Mouse (Mus musculus): ENCODE data around the gene Casq1. TPM values are rescaled to one million over a fixed set of nuclear protein-coding genes. Genes with fewer than 3 reads are reported as not detected.

The Casq1 gene
- polyA plus RNA-seq, 1 experiment from 2014 or later, result 10.0 TPM

GRCm38 (mm10) chr1:172204033-172204813 is 15.4 kb downstream of the Casq1 start:
- WGBS, result 21% methylated on average over 9 of the region's 9 CpGs

GRCm38 (mm10) chr1:172203566-172203965 is 16.1 kb downstream of the Casq1 start:
- peak; percentile 8; the same call in 1 of the 2 replicates for ATAC-seq (ENCODE audit: borderline replicate concordance, extremely low read depth, low FRiP score, low TSS enrichment)
- peaks cover 71% of the 10 kb centered on the region for H3K4me1 ChIP-seq
- no peak overlapping the region for H3K9ac ChIP-seq
- no peaks in the 10 kb centered on the region for H3K27me3 ChIP-seq
- WGBS, result 7% methylated on average over 4 of the region's 4 CpGs
- H3K27ac ChIP-seq, result peak overlapping the region; percentile 90
- H3K36me3 ChIP-seq, result peaks cover 18% of the 10 kb centered on the region; the same call in 1 of the 2 replicates
- H3K4me3 ChIP-seq, result no peak overlapping the region
- peak overlapping the region; percentile 70 for H3K4me2 ChIP-seq
- H3K9me3 ChIP-seq, result no peaks in the 10 kb centered on the region

More at GRCm38 (mm10) chr1:172204033-172204813, 15.4 kb downstream of the Casq1 start:
- H3K4me3 ChIP-seq, result no peak overlapping the region
- no peak for ATAC-seq (ENCODE audit: borderline replicate concordance, extremely low read depth, low FRiP score, low TSS enrichment)
- H3K4me1 ChIP-seq, result peaks cover 71% of the 10 kb centered on the region
- peak overlapping the region; percentile 70 for H3K4me2 ChIP-seq
- H3K9ac ChIP-seq, result peak overlapping the region; percentile 22; the same call in 1 of the 2 replicates
- no peaks in the 10 kb centered on the region for H3K9me3 ChIP-seq
- peaks cover 12% of the 10 kb centered on the region; the same call in 1 of the 2 replicates for H3K36me3 ChIP-seq
- no peaks in the 10 kb centered on the region for H3K27me3 ChIP-seq
- H3K27ac ChIP-seq, result peak overlapping the region; percentile 90

- Histone ChIP-seq H3K36me3 (peaks cover 24% of the 10 kb centered on the region), H3K27me3 (no peaks in the 10 kb centered on the region), H3K4me3 (no peak overlapping the region), H3K4me2 (peak overlapping the region; percentile 70), H3K4me1 (peaks cover 71% of the 10 kb centered on the region), H3K9me3 (no peaks in the 10 kb centered on the region), H3K27ac (peak overlapping the region; percentile 90), H3K9ac (no peak overlapping the region)
- ATAC-seq (ENCODE audit: borderline replicate concordance, extremely low read depth, low FRiP score, low TSS enrichment), result peak; percentile 4
- WGBS, result 12% methylated on average over 2 of the region's 2 CpGs
These were observed 16.7 kb downstream of the Casq1 start for GRCm38 (mm10) chr1:172202894-172203522.

GRCm38 (mm10) chr1:172201967-172202880 is 17.4 kb downstream of the Casq1 start:
- H3K27ac ChIP-seq, result peak overlapping the region; percentile 90
- H3K9me3 ChIP-seq, result no peaks in the 10 kb centered on the region
- no peak overlapping the region; the same call in 1 of the 2 replicates for H3K9ac ChIP-seq
- peak overlapping the region; percentile 70 for H3K4me2 ChIP-seq
- WGBS, result 16% methylated on average over 14 of the region's 14 CpGs
- peaks cover 32% of the 10 kb centered on the region for H3K36me3 ChIP-seq
- ATAC-seq (ENCODE audit: borderline replicate concordance, extremely low read depth, low FRiP score, low TSS enrichment), result no peak
- H3K4me1 ChIP-seq, result peaks cover 69% of the 10 kb centered on the region
- H3K4me3 ChIP-seq, result no peak overlapping the region
- no peaks in the 10 kb centered on the region for H3K27me3 ChIP-seq

GRCm38 (mm10) chr1:172200871-172201447 is 18.7 kb downstream of the Casq1 start:
- peak overlapping the region; percentile 38; the same call in 1 of the 2 replicates for H3K27ac ChIP-seq
- ATAC-seq (ENCODE audit: borderline replicate concordance, extremely low read depth, low FRiP score, low TSS enrichment), result no peak
- 30% methylated on average over 7 of the region's 7 CpGs for WGBS
- no peak overlapping the region for H3K9ac ChIP-seq
- H3K4me2 ChIP-seq, result no peak overlapping the region
- H3K9me3 ChIP-seq, result no peaks in the 10 kb centered on the region
- peaks cover 44% of the 10 kb centered on the region for H3K36me3 ChIP-seq
- no peak overlapping the region for H3K4me3 ChIP-seq
- H3K27me3 ChIP-seq, result no peaks in the 10 kb centered on the region
- peaks cover 61% of the 10 kb centered on the region for H3K4me1 ChIP-seq

- H3K4me1 ChIP-seq, result peaks cover 53% of the 10 kb centered on the region
- H3K4me2 ChIP-seq, result no peak overlapping the region
- WGBS, result 73% methylated on average over 5 of the region's 5 CpGs
- peaks cover 51% of the 10 kb centered on the region for H3K36me3 ChIP-seq
- no peak overlapping the region for H3K4me3 ChIP-seq
- H3K9me3 ChIP-seq, result no peaks in the 10 kb centered on the region
- no peak overlapping the region for H3K9ac ChIP-seq
- H3K27ac ChIP-seq, result peak overlapping the region; percentile 48; the same call in 1 of the 2 replicates
- no peak for ATAC-seq (ENCODE audit: borderline replicate concordance, extremely low read depth, low FRiP score, low TSS enrichment)
- H3K27me3 ChIP-seq, result no peaks in the 10 kb centered on the region
These were observed 19.5 kb downstream of the Casq1 start for GRCm38 (mm10) chr1:172200161-172200560.

- Histone ChIP-seq H3K4me3 (no peak overlapping the region), H3K4me1 (peaks cover 42% of the 10 kb centered on the region), H3K27ac (no peak overlapping the region), H3K9ac (no peak overlapping the region), H3K9me3 (no peaks in the 10 kb centered on the region), H3K4me2 (no peak overlapping the region), H3K27me3 (no peaks in the 10 kb centered on the region), H3K36me3 (peaks cover 63% of the 10 kb centered on the region)
- 89% methylated on average over 4 of the region's 4 CpGs for WGBS
- no peak for ATAC-seq (ENCODE audit: borderline replicate concordance, extremely low read depth, low FRiP score, low TSS enrichment)
These were observed 20.7 kb downstream of the Casq1 start for GRCm38 (mm10) chr1:172198996-172199395.

- no peak overlapping the region for H3K4me3 ChIP-seq
- no peak overlapping the region for H3K4me2 ChIP-seq
- no peaks in the 10 kb centered on the region for H3K27me3 ChIP-seq
- H3K9me3 ChIP-seq, result no peaks in the 10 kb centered on the region
- H3K9ac ChIP-seq, result no peak overlapping the region
- WGBS, result 87% methylated on average over 8 of the region's 8 CpGs
- peaks cover 35% of the 10 kb centered on the region for H3K4me1 ChIP-seq
- H3K36me3 ChIP-seq, result peaks cover 69% of the 10 kb centered on the region
- no peak for ATAC-seq (ENCODE audit: borderline replicate concordance, extremely low read depth, low FRiP score, low TSS enrichment)
- no peak overlapping the region for H3K27ac ChIP-seq
These were observed 21.4 kb downstream of the Casq1 start for GRCm38 (mm10) chr1:172198316-172198715.

GRCm38 (mm10) chr1:172197851-172198250 is 21.8 kb downstream of the Casq1 start:
- no peak for ATAC-seq (ENCODE audit: borderline replicate concordance, extremely low read depth, low FRiP score, low TSS enrichment)
- no peaks in the 10 kb centered on the region for H3K9me3 ChIP-seq
- H3K27ac ChIP-seq, result no peak overlapping the region
- H3K4me3 ChIP-seq, result no peak overlapping the region
- no peak overlapping the region for H3K9ac ChIP-seq
- 82% methylated on average over 5 of the region's 5 CpGs for WGBS
- no peaks in the 10 kb centered on the region for H3K27me3 ChIP-seq
- H3K4me2 ChIP-seq, result no peak overlapping the region
- peaks cover 69% of the 10 kb centered on the region for H3K36me3 ChIP-seq
- H3K4me1 ChIP-seq, result peaks cover 31% of the 10 kb centered on the region

GRCm38 (mm10) chr1:172197146-172197545 is 22.5 kb downstream of the Casq1 start:
- H3K27ac ChIP-seq, result no peak overlapping the region
- H3K4me3 ChIP-seq, result no peak overlapping the region
- no peak for ATAC-seq (ENCODE audit: borderline replicate concordance, extremely low read depth, low FRiP score, low TSS enrichment)
- no peaks in the 10 kb centered on the region for H3K9me3 ChIP-seq
- peaks cover 76% of the 10 kb centered on the region for H3K36me3 ChIP-seq
- H3K27me3 ChIP-seq, result no peaks in the 10 kb centered on the region
- H3K4me2 ChIP-seq, result no peak overlapping the region
- H3K9ac ChIP-seq, result no peak overlapping the region
- H3K4me1 ChIP-seq, result peaks cover 24% of the 10 kb centered on the region
- 82% methylated on average over 3 of the region's 3 CpGs for WGBS

GRCm38 (mm10) chr1:172194435-172194834 is 25.2 kb downstream of the Casq1 start:
- H3K4me3 ChIP-seq, result no peak overlapping the region
- H3K36me3 ChIP-seq, result peaks cover 88% of the 10 kb centered on the region
- H3K4me2 ChIP-seq, result no peak overlapping the region
- no peak overlapping the region for H3K27ac ChIP-seq
- 78% methylated on average over 8 of the region's 8 CpGs for WGBS
- no peak for ATAC-seq (ENCODE audit: borderline replicate concordance, extremely low read depth, low FRiP score, low TSS enrichment)
- H3K9ac ChIP-seq, result no peak overlapping the region
- H3K27me3 ChIP-seq, result no peaks in the 10 kb centered on the region
- no peaks in the 10 kb centered on the region for H3K4me1 ChIP-seq
- no peaks in the 10 kb centered on the region for H3K9me3 ChIP-seq
